Mouse (Mus musculus): ENCODE measurements around the gene Atp6v0a1. TPM values are rescaled to one million over a fixed set of nuclear protein-coding genes. Genes with fewer than 3 reads are reported as not detected.

Atp6v0a1 gene
- polyA plus RNA-seq, 1 experiment, result 45.0 TPM

DNA sequence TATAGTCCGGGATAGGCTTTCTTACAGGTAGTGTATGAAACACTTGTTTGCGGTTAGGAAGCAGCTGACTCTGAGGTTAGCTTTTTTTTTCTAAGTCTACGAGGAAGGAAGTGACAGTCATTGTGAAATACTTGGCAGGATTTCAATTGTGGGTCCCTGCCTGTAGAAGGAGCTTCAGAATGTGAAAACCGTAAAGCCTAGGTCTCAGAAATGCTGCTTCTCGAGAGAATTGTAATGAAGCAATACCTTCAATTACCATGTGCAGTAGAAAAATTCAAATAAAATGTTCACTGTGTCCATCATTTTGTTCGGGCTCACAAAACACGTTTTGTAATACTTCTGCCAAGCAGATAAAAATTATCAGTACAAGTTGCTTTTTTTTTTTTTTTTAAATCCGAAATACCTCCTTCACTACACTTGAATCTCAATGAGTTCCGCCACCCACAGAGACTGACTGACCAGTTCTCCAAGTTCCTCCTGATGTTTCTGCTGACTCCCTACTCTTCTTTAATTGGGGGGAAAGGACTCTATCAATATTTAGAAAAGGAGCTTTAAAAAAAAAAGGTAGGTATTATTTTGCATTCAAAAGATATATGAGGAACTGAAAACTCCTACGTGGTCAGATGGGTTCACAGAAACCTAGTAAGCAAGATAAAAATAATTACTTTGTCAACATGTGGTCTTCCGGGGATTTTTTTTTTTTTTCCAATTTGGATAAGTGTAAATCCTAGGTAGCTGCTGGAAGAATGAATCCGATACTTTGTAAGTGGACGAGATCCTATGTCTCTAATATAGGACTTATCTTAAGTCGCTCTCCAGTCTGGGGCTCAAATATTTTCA is 826 bp upstream of the Atp6v0a1 start:
- peak overlapping the region; percentile 83 for H3K4me3 ChIP-seq
- peak overlapping the region; percentile 89 for H3K4me2 ChIP-seq (ENCODE audit: low read depth)
- TF ChIP-seq POLR2A (IDR thresholded peaks at IDR 0.05; ENCODE audit: insufficient read length, low read depth) (no peak), USF1 (IDR thresholded peaks at IDR 0.05; ENCODE audit: low read depth) (no peak), CEBPB (IDR thresholded peaks at IDR 0.05; ENCODE audit: insufficient read depth, poor library complexity, severe bottlenecking) (peak; percentile 86; the same call in 1 of the 2 replicates), TCF3 (IDR thresholded peaks at IDR 0.05; ENCODE audit: insufficient read length, low read depth) (no peak), REST (IDR thresholded peaks at IDR 0.05; ENCODE audit: insufficient read depth, insufficient read length) (no peak)
- H3ac ChIP-seq (ENCODE audit: control insufficient read depth, insufficient read length), result no peak overlapping the region
- H3K36me3 ChIP-seq (ENCODE audit: control insufficient read depth, insufficient read depth), result no peaks in the 10 kb centered on the region
- H3K27me3 ChIP-seq (ENCODE audit: control insufficient read depth, insufficient read depth, insufficient read length), result no peaks in the 10 kb centered on the region
- peaks cover 11% of the 10 kb centered on the region for H3K79me2 ChIP-seq (ENCODE audit: control insufficient read depth, insufficient read depth)

DNA sequence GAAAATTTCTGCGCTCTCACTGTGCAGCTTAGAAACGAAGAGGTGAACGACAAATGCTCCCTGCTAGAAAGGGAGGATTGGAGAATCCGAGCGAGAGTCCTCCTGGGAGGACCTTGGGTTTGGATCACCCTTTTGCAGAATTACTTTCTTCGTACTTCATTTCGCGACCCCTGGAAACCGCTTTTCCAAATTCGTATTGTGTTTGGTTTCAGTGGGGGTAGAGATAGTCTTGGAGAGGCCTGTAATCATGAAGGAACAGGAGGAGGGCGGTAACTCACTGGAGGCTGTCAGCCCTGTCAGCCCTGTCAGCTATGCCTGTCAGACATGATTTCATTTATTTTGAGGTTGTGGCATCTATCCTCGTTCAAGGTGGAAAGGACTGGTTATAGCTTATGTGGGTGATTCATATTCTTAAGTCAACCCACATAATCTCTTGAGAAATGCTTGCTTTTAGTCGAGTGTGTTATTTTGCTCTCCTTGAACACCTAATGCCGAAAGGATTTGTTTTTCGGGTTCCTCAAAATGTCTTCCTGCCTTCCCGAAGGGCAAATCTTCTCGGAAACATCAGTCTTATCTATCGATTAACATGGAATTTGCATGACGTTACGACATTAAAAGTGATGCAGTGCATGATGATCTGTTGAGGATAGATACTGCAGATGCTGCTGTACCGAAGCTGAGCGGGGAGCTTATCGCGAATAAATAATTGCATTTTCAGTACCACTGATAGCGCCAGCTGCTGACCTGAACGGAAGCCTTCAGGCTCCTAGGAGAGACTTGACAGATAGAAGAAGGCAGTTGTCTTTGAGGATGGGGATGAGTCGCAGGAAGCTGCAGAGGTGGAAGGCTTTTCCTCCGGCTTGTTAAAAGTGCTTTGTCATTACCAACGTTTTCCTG is 884 bp downstream of the Atp6v0a1 start:
- peak overlapping the region; percentile 100 for H3K4me2 ChIP-seq (ENCODE audit: low read depth)
- peak overlapping the region; percentile 83 for H3K4me3 ChIP-seq
- peaks cover 11% of the 10 kb centered on the region for H3K79me2 ChIP-seq (ENCODE audit: control insufficient read depth, insufficient read depth)
- no peaks in the 10 kb centered on the region for H3K27me3 ChIP-seq (ENCODE audit: control insufficient read depth, insufficient read depth, insufficient read length)
- H3K36me3 ChIP-seq (ENCODE audit: control insufficient read depth, insufficient read depth), result no peaks in the 10 kb centered on the region
- H3ac ChIP-seq (ENCODE audit: control insufficient read depth, insufficient read length), result no peak overlapping the region
- peak; percentile 52 for TF ChIP-seq REST (IDR thresholded peaks at IDR 0.05; ENCODE audit: insufficient read depth, insufficient read length)
- TF ChIP-seq E2F4 (IDR thresholded peaks at IDR 0.05; ENCODE audit: insufficient read depth), result no peak
- no peak for TF ChIP-seq MYOG (IDR thresholded peaks at IDR 0.05; ENCODE audit: control insufficient read depth in 1 of 3, insufficient read depth in 1 of 3, insufficient read length in 2 of 3, low read depth in 2 of 3)

DNA sequence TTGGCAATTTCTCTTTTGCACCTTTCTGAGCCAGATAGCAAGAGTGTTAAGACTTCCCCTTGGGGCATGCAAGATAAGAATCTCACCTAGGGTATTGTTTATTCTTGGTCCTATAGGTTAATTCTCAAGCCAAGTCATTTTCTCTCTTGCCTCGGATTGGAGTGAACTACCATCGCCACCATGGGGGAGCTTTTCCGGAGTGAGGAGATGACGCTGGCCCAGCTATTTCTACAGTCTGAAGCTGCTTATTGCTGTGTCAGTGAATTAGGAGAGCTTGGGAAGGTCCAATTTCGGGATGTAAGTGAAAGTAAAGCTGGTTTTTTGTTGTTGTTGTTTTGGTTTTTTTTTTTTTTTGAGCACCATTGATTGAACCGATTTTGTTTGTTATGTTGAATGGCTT is 2.4 kb downstream of the Atp6v0a1 start:
- no peak overlapping the region for H3ac ChIP-seq (ENCODE audit: control insufficient read depth, insufficient read length)
- H3K4me3 ChIP-seq, result no peak overlapping the region
- H3K4me2 ChIP-seq (ENCODE audit: low read depth), result no peak overlapping the region
- no peak for TF ChIP-seq CEBPB (IDR thresholded peaks at IDR 0.05; ENCODE audit: insufficient read depth, poor library complexity, severe bottlenecking)
- TF ChIP-seq E2F4 (IDR thresholded peaks at IDR 0.05; ENCODE audit: insufficient read depth), result no peak
- TF ChIP-seq REST (IDR thresholded peaks at IDR 0.05; ENCODE audit: insufficient read depth, insufficient read length), result no peak
- TF ChIP-seq MAX (IDR thresholded peaks at IDR 0.05; ENCODE audit: low read depth), result no peak
- peaks cover 12% of the 10 kb centered on the region for H3K79me2 ChIP-seq (ENCODE audit: control insufficient read depth, insufficient read depth)
- H3K36me3 ChIP-seq (ENCODE audit: control insufficient read depth, insufficient read depth), result no peaks in the 10 kb centered on the region
- no peaks in the 10 kb centered on the region for H3K27me3 ChIP-seq (ENCODE audit: control insufficient read depth, insufficient read depth, insufficient read length)

DNA sequence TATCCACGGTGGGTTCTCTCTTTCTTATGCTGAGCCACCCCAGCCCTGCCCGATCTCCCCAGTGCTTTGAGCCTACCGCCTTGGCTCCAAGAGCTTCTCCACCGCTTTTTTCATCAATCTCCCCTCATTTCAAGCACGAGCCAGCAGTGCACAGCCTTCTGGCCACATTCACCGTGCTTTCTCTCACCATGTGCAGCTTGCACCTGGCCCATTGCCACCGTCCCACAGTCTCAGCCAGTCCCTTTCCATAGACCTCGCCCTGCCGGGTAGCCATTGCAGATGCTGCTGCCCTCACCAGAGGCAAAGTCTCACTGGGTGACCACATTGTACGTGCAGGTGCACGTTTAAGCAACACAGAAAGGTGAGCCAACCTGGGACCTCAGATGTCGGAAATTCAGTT is 14.1 kb downstream of the Atp6v0a1 start:
- Histone ChIP-seq H3K4me3 (no peak overlapping the region), H3K79me2 (ENCODE audit: control insufficient read depth, insufficient read depth) (no peaks in the 10 kb centered on the region), H3K36me3 (ENCODE audit: control insufficient read depth, insufficient read depth) (peaks cover 30% of the 10 kb centered on the region), H3ac (ENCODE audit: control insufficient read depth, insufficient read length) (no peak overlapping the region), H3K4me2 (ENCODE audit: low read depth) (no peak overlapping the region), H3K27me3 (ENCODE audit: control insufficient read depth, insufficient read depth, insufficient read length) (no peaks in the 10 kb centered on the region)
- no peak for TF ChIP-seq MYOG (IDR thresholded peaks at IDR 0.05; ENCODE audit: control insufficient read depth in 1 of 3, insufficient read depth in 1 of 3, insufficient read length in 2 of 3, low read depth in 2 of 3)
- no peak for TF ChIP-seq MYOD1 (IDR thresholded peaks at IDR 0.05; ENCODE audit: control insufficient read depth in 1 of 3, insufficient read length in 2 of 3, low read depth in 2 of 3)
- TF ChIP-seq POLR2AphosphoS2 (IDR thresholded peaks at IDR 0.05; ENCODE audit: insufficient read length, low read depth), result no peak
- no peak for TF ChIP-seq CEBPB (IDR thresholded peaks at IDR 0.05; ENCODE audit: insufficient read depth, poor library complexity, severe bottlenecking)
- TF ChIP-seq SRF (IDR thresholded peaks at IDR 0.05; ENCODE audit: control insufficient read depth, insufficient read length, low read depth), result no peak
- TF ChIP-seq TCF3 (IDR thresholded peaks at IDR 0.05; ENCODE audit: insufficient read length, low read depth), result no peak
- no peak for TF ChIP-seq REST (IDR thresholded peaks at IDR 0.05; ENCODE audit: insufficient read depth, insufficient read length)
- TF ChIP-seq USF1 (IDR thresholded peaks at IDR 0.05; ENCODE audit: low read depth), result no peak
- no peak for TF ChIP-seq POLR2A (IDR thresholded peaks at IDR 0.05; ENCODE audit: insufficient read length, low read depth)
- TF ChIP-seq MAX (IDR thresholded peaks at IDR 0.05; ENCODE audit: low read depth), result no peak
- TF ChIP-seq E2F4 (IDR thresholded peaks at IDR 0.05; ENCODE audit: insufficient read depth), result no peak
- no peak for TF ChIP-seq TCF12 (IDR thresholded peaks at IDR 0.05; ENCODE audit: insufficient read depth, poor library complexity, severe bottlenecking)

DNA sequence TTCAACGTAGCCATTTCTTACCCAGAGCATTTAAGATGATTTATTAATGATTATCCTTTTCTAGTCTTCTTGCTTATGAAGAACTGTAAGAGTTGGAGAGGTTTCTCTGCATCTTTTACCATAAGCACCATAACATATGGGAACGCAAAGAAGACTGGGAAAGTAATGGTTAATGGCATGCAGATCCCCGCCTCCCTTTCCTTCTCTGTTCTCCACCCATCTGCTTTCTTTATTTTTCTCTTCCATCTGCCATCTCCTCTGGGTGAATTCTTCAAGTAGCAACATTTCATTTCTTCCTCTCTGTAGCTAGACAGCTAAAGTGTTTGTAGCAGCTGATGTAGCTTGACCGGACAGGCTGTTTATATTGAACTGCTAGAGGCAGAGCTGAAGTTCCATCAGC is 14.7 kb downstream of the Atp6v0a1 start:
- Histone ChIP-seq H3K36me3 (ENCODE audit: control insufficient read depth, insufficient read depth) (peaks cover 31% of the 10 kb centered on the region), H3K79me2 (ENCODE audit: control insufficient read depth, insufficient read depth) (no peaks in the 10 kb centered on the region), H3K4me3 (no peak overlapping the region), H3ac (ENCODE audit: control insufficient read depth, insufficient read length) (no peak overlapping the region), H3K27me3 (ENCODE audit: control insufficient read depth, insufficient read depth, insufficient read length) (no peaks in the 10 kb centered on the region), H3K4me2 (ENCODE audit: low read depth) (no peak overlapping the region)
- TF ChIP-seq MYOD1 (IDR thresholded peaks at IDR 0.05; ENCODE audit: control insufficient read depth in 1 of 3, insufficient read length in 2 of 3, low read depth in 2 of 3), result no peak
- no peak for TF ChIP-seq POLR2A (IDR thresholded peaks at IDR 0.05; ENCODE audit: insufficient read length, low read depth)
- no peak for TF ChIP-seq POLR2AphosphoS2 (IDR thresholded peaks at IDR 0.05; ENCODE audit: insufficient read length, low read depth)
- no peak for TF ChIP-seq CEBPB (IDR thresholded peaks at IDR 0.05; ENCODE audit: insufficient read depth, poor library complexity, severe bottlenecking)
- no peak for TF ChIP-seq MYOG (IDR thresholded peaks at IDR 0.05; ENCODE audit: control insufficient read depth in 1 of 3, insufficient read depth in 1 of 3, insufficient read length in 2 of 3, low read depth in 2 of 3)
- no peak for TF ChIP-seq REST (IDR thresholded peaks at IDR 0.05; ENCODE audit: insufficient read depth, insufficient read length)
